Mouse (Mus musculus) lung, embryonic 16.5 days (tissue): Measurements from ENCODE around the gene Eng. TPM values are rescaled to one million over a fixed set of nuclear protein-coding genes. Genes with fewer than 3 reads are reported as not detected.

Source experiments
- ATAC-seq: fragments of 200-750 bp; cut with Nextera tagmentation; 2 replicates; pipeline ENCODE4 v1.8.0; 2017; ENCODE audit warnings: low read depth, mild to moderate bottlenecking, moderate library complexity
- H3K27ac ChIP-seq: fragments of 300-500 bp; sonication (generic); 2 replicates; pipeline ENCODE4 v1.5.1; 2014; ENCODE audit warnings: mild to moderate bottlenecking, control low read depth, low read length
- H3K27me3 ChIP-seq: fragments of 300-500 bp; sonication (generic); 2 replicates; pipeline ENCODE4 v1.6.1; 2014; ENCODE audit warnings: low read depth, low read length, mixed read lengths; ENCODE audit not compliant: control insufficient read depth, insufficient read depth
- H3K36me3 ChIP-seq: fragments of 300-500 bp; sonication (generic); 2 replicates; pipeline ENCODE4 v1.6.1; 2014; ENCODE audit warnings: low read length; ENCODE audit not compliant: control insufficient read depth, insufficient read depth
- H3K4me1 ChIP-seq: fragments of 300-500 bp; sonication (generic); replicated peaks from 2 replicates; pipeline ENCODE4 v1.6.1; 2014; ENCODE audit warnings: low read length, mixed read lengths; ENCODE audit not compliant: control insufficient read depth, insufficient read depth
- H3K4me2 ChIP-seq: fragments of 300-500 bp; sonication (generic); 2 replicates; pipeline ENCODE4 v1.6.1; 2014; ENCODE audit warnings: low read depth, low read length, control low read depth
- H3K4me3 ChIP-seq: fragments of 300-500 bp; sonication (generic); 2 replicates; pipeline ENCODE4 v1.5.1; 2014; ENCODE audit warnings: mild to moderate bottlenecking, low read length, control low read depth
- H3K9ac ChIP-seq: fragments of 300-500 bp; sonication (generic); 2 replicates; pipeline ENCODE4 v1.6.1; 2014; ENCODE audit warnings: low read length, control low read depth
- H3K9me3 ChIP-seq: fragments of 300-500 bp; sonication (generic); 2 replicates; pipeline ENCODE4 v1.6.1; 2016; ENCODE audit warnings: low read length; ENCODE audit not compliant: control insufficient read depth
- WGBS: fragments of 180-500 bp; shearing (Covaris S2); extraction: QIAGEN DNeasy Blood & Tissue Kit; methylation state at CpG from one replicate; pipeline ENCODE4 v1.1.7; 2014; 5-methylcytosine and 5-hydroxymethylcytosine counted together
- polyA plus RNA-seq: library from polyadenylated mRNA; unstranded; fragments of >200 nt; fragmentation: Nextera tagmentation; extraction: Ambion mirVana; gene quantifications from 2 replicates; pipeline ENCODE4 v1.2.1, GENCODE M21; 2015

The Eng gene
- polyA plus RNA-seq, 1 experiment from 2014 or later, result 120 TPM

GRCm38 (mm10) chr2:32692496-32692895 is 46.1 kb downstream of the Eng start:
- H3K9ac ChIP-seq, result 0 out of 2 replicates have a peak overlapping the region, but pooled peaks have one; percentile 93
- H3K4me1 ChIP-seq, result peaks cover 21% of the 10 kb centered on the region
- H3K36me3 ChIP-seq, result peaks cover 5% of the 10 kb centered on the region; the same call in 1 of the 2 replicates
- no peaks in the 10 kb centered on the region for H3K27me3 ChIP-seq
- 89% methylated on average over 14 of the region's 14 CpGs for WGBS
- no peak overlapping the region for H3K27ac ChIP-seq
- H3K4me3 ChIP-seq, result 0 out of 2 replicates have a peak overlapping the region, but pooled peaks have one; percentile 84
- ATAC-seq, result no peak
- H3K9me3 ChIP-seq, result no peaks in the 10 kb centered on the region
- H3K4me2 ChIP-seq, result peak overlapping the region; percentile 83

- no peaks in the 10 kb centered on the region for H3K9me3 ChIP-seq
- 11% methylated on average over 7 of the region's 7 CpGs for WGBS
Observed at GRCm38 (mm10) chr2:32693282-32693681, 46.9 kb downstream of the Eng start.

GRCm38 (mm10) chr2:32693823-32694411 is 47.5 kb downstream of the Eng start:
- Histone ChIP-seq H3K27me3 (no peaks in the 10 kb centered on the region), H3K9ac (peak overlapping the region; percentile 93), H3K9me3 (no peaks in the 10 kb centered on the region), H3K36me3 (no peaks in the 10 kb centered on the region), H3K4me3 (peak overlapping the region; percentile 84), H3K4me2 (peak overlapping the region; percentile 83), H3K27ac (peak overlapping the region; percentile 86), H3K4me1 (peaks cover 21% of the 10 kb centered on the region)
- peak; percentile 98 for ATAC-seq
- WGBS, result under 1% methylated on average over 51 of the region's 51 CpGs

More at GRCm38 (mm10) chr2:32693282-32693681, 46.9 kb downstream of the Eng start:
- Histone ChIP-seq H3K27me3 (no peaks in the 10 kb centered on the region), H3K4me1 (peaks cover 21% of the 10 kb centered on the region), H3K36me3 (no peaks in the 10 kb centered on the region), H3K4me2 (peak overlapping the region; percentile 83), H3K4me3 (peak overlapping the region; percentile 84), H3K27ac (peak overlapping the region; percentile 86), H3K9ac (peak overlapping the region; percentile 93)
- ATAC-seq, result no peak

- Histone ChIP-seq H3K4me3 (peak overlapping the region; percentile 84), H3K9ac (peak overlapping the region; percentile 63), H3K27ac (peak overlapping the region; percentile 64; the same call in 1 of the 2 replicates), H3K9me3 (no peaks in the 10 kb centered on the region), H3K4me2 (peak overlapping the region; percentile 63), H3K27me3 (no peaks in the 10 kb centered on the region), H3K4me1 (peaks cover 21% of the 10 kb centered on the region), H3K36me3 (no peaks in the 10 kb centered on the region)
- WGBS, result 79% methylated on average over 12 of the region's 12 CpGs
- ATAC-seq, result no peak
Observed at GRCm38 (mm10) chr2:32694691-32695090, 48.3 kb downstream of the Eng start.

- Histone ChIP-seq H3K9me3 (no peaks in the 10 kb centered on the region), H3K27ac (no peak overlapping the region), H3K36me3 (peaks cover 13% of the 10 kb centered on the region), H3K4me2 (no peak overlapping the region), H3K4me1 (0 out of 2 replicates have a peak, but pooled peaks cover 1% of the 10 kb centered on the region), H3K4me3 (no peak overlapping the region), H3K9ac (no peak overlapping the region), H3K27me3 (no peaks in the 10 kb centered on the region)
- no peak for ATAC-seq
- WGBS, result 74% methylated on average over 6 of the region's 6 CpGs
Observed at GRCm38 (mm10) chr2:32699680-32700079, 53.3 kb downstream of the Eng start.

GRCm38 (mm10) chr2:32700966-32701743 is 54.8 kb downstream of the Eng start:
- ATAC-seq, result no peak; the same call in 1 of the 2 replicates
- peaks cover 24% of the 10 kb centered on the region for H3K36me3 ChIP-seq
- H3K27ac ChIP-seq, result no peak overlapping the region
- 80% methylated on average over 14 of the region's 14 CpGs for WGBS
- H3K9ac ChIP-seq, result no peak overlapping the region
- H3K4me1 ChIP-seq, result no peaks in the 10 kb centered on the region
- H3K9me3 ChIP-seq, result no peaks in the 10 kb centered on the region
- no peak overlapping the region for H3K4me2 ChIP-seq
- H3K27me3 ChIP-seq, result no peaks in the 10 kb centered on the region
- no peak overlapping the region for H3K4me3 ChIP-seq

GRCm38 (mm10) chr2:32703046-32703445 is 56.7 kb downstream of the Eng start:
- WGBS, result 93% methylated on average over 8 of the region's 8 CpGs
- Histone ChIP-seq H3K27ac (no peak overlapping the region), H3K4me1 (no peaks in the 10 kb centered on the region), H3K9ac (no peak overlapping the region), H3K4me2 (no peak overlapping the region), H3K4me3 (no peak overlapping the region), H3K27me3 (no peaks in the 10 kb centered on the region), H3K36me3 (peaks cover 36% of the 10 kb centered on the region), H3K9me3 (no peaks in the 10 kb centered on the region)
- ATAC-seq, result no peak

- Histone ChIP-seq H3K27me3 (no peaks in the 10 kb centered on the region), H3K4me2 (no peak within 1 kb of the TSS), H3K4me1 (no peaks in the 10 kb centered on the region), H3K4me3 (no peak within 1 kb of the TSS), H3K9ac (no peak within 1 kb of the TSS), H3K27ac (no peak within 1 kb of the TSS), H3K9me3 (no peaks in the 10 kb centered on the region), H3K36me3 (peaks cover 44% of the 10 kb centered on the region)
- no peak for ATAC-seq
- 54% methylated on average over 2 of the region's 2 CpGs for WGBS
Observed at GRCm38 (mm10) chr2:32704021-32704421, 57.6 kb downstream of the Eng start, which contains the start of gene Fpgs. Fpgs (minus strand) TSS chr2:32704145.

GRCm38 (mm10) chr2:32705018-32705417 is 58.6 kb downstream of the Eng start:
- Histone ChIP-seq H3K36me3 (peaks cover 54% of the 10 kb centered on the region), H3K9me3 (no peaks in the 10 kb centered on the region), H3K9ac (no peak overlapping the region), H3K4me1 (no peaks in the 10 kb centered on the region), H3K27ac (no peak overlapping the region), H3K4me2 (no peak overlapping the region), H3K4me3 (no peak overlapping the region), H3K27me3 (no peaks in the 10 kb centered on the region)
- ATAC-seq, result no peak
- 87% methylated on average over 7 of the region's 7 CpGs for WGBS
